Mouse (Mus musculus) kidney, adult 2 months (tissue): ENCODE measurements around the gene Zbtb6. TPM values are rescaled to one million over a fixed set of nuclear protein-coding genes. Genes with fewer than 3 reads are reported as not detected.
A peak's percentile ranks its signal among the peaks of the same experiment; 100 is the strongest.

Experiments
- DNase-seq: peaks from one replicate; pipeline ENCODE4 v3.0.0; 2021
- H3K27ac ChIP-seq: fragments of 200-500 bp; 2 replicates; pipeline ENCODE4 v1.5.1; 2012; ENCODE audit warnings: low read depth, low read length, control low read depth, inconsistent platforms; ENCODE audit not compliant: insufficient read depth
- H3K27me3 ChIP-seq: fragments of 200-500 bp; replicated peaks from 2 replicates; pipeline ENCODE4 v1.6.1; 2012; ENCODE audit warnings: mild to moderate bottlenecking, moderate library complexity, low read length, inconsistent platforms; ENCODE audit not compliant: control insufficient read depth, insufficient read depth
- H3K36me3 ChIP-seq: fragments of 200-500 bp; 2 replicates; pipeline ENCODE4 v1.6.1; 2012; ENCODE audit warnings: mild to moderate bottlenecking, moderate library complexity, low read length, inconsistent platforms; ENCODE audit not compliant: control insufficient read depth, insufficient read depth
- H3K4me1 ChIP-seq: fragments of 200-500 bp; 2 replicates; pipeline ENCODE4 v1.6.1; 2011; ENCODE audit warnings: low read length; ENCODE audit not compliant: control insufficient read depth, insufficient read depth
- H3K4me3 ChIP-seq: fragments of 200-500 bp; 2 replicates; pipeline ENCODE4 v1.5.1; 2011; ENCODE audit warnings: mild to moderate bottlenecking, low read depth, low read length, control low read depth; ENCODE audit not compliant: insufficient read depth
- CTCF ChIP-seq: fragments of 200-500 bp; conservative IDR thresholded peaks from 2 replicates; pipeline ENCODE4 v1.5.1; 2011; ENCODE audit warnings: low read depth, mild to moderate bottlenecking, control low read depth, low read length, moderate library complexity, mixed read lengths; ENCODE audit not compliant: insufficient read depth, insufficient read length
- POLR2A ChIP-seq: fragments of 200-500 bp; IDR thresholded peaks from one replicate; pipeline ENCODE4 v1.6.1; 2011; ENCODE audit warnings: low read depth, low read length, control low read depth
- WGBS: fragments of 180-500 bp; shearing (Covaris S2); methylation state at CpG from one replicate; pipeline ENCODE4 v1.1.7; 2018; 5-methylcytosine and 5-hydroxymethylcytosine counted together
- polyA plus RNA-seq: library from polyadenylated mRNA; depleted of rRNA; stranded (reverse); fragments of >200 nt; gene quantifications from 2 replicates; pipeline ENCODE4 v1.2.3, GENCODE M21; 2012

Zbtb6 gene
- polyA plus RNA-seq, 1 experiment: 2.3 TPM

GRCm38 (mm10) chr2:37466266-37466665 lies 23.3 kb upstream of the Zbtb6 start:
- H3K4me3 ChIP-seq: no peak overlapping the region
- H3K4me1 ChIP-seq: no peaks in the 10 kb centered on the region
- no peak for DNase-seq
- TF ChIP-seq POLR2A: no peak
- no peak for TF ChIP-seq CTCF
- no peak overlapping the region for H3K27ac ChIP-seq
- H3K27me3 ChIP-seq: no peaks in the 10 kb centered on the region
- 98% methylated on average over 4 of the region's 4 CpGs for WGBS
- peaks cover 2% of the 10 kb centered on the region for H3K36me3 ChIP-seq

GRCm38 (mm10) chr2:37460707-37461106 lies 17.7 kb upstream of the Zbtb6 start:
- DNase-seq: no peak
- WGBS: 97% methylated on average over 4 of the region's 4 CpGs
- no peaks in the 10 kb centered on the region for H3K27me3 ChIP-seq

GRCm38 (mm10) chr2:37452376-37452760 lies 9.4 kb upstream of the Zbtb6 start:
- Histone ChIP-seq H3K4me1 (peaks cover 7% of the 10 kb centered on the region), H3K36me3 (no peaks in the 10 kb centered on the region), H3K27me3 (no peaks in the 10 kb centered on the region), H3K4me3 (peak overlapping the region; percentile 58), H3K27ac (no peak overlapping the region)
- DNase-seq: no peak
- under 1% methylated on average over 22 of the region's 24 CpGs for WGBS
- TF ChIP-seq CTCF: no peak
- no peak for TF ChIP-seq POLR2A

More at GRCm38 (mm10) chr2:37460707-37461106, 17.7 kb upstream of the Zbtb6 start:
- no peaks in the 10 kb centered on the region for H3K4me1 ChIP-seq
- TF ChIP-seq CTCF (no peak), POLR2A (no peak)
- H3K4me3 ChIP-seq: no peak overlapping the region
- no peaks in the 10 kb centered on the region for H3K36me3 ChIP-seq
- no peak overlapping the region for H3K27ac ChIP-seq

GRCm38 (mm10) chr2:37451667-37452375 lies 8.8 kb upstream of the Zbtb6 start:
- WGBS: 7% methylated on average over 38 of the region's 44 CpGs

GRCm38 (mm10) chr2:37431609-37432008 lies 11.4 kb downstream of the Zbtb6 start:
- peaks cover 5% of the 10 kb centered on the region; the same call in 1 of the 2 replicates for H3K4me1 ChIP-seq
- TF ChIP-seq CTCF: no peak
- no peak for TF ChIP-seq POLR2A
- H3K4me3 ChIP-seq: peak overlapping the region; percentile 80
- no peaks in the 10 kb centered on the region for H3K27me3 ChIP-seq
- DNase-seq: no peak
- H3K27ac ChIP-seq: 0 out of 2 replicates have a peak overlapping the region, but pooled peaks have one; percentile 16
- H3K36me3 ChIP-seq: no peaks in the 10 kb centered on the region
- WGBS: 21% methylated on average over 7 of the region's 7 CpGs

More at GRCm38 (mm10) chr2:37451667-37452375, 8.8 kb upstream of the Zbtb6 start:
- no peak for TF ChIP-seq CTCF
- peak; percentile 70 for TF ChIP-seq POLR2A
- H3K36me3 ChIP-seq: no peaks in the 10 kb centered on the region
- H3K4me1 ChIP-seq: peaks cover 7% of the 10 kb centered on the region
- no peaks in the 10 kb centered on the region for H3K27me3 ChIP-seq
- DNase-seq: peak; percentile 96
- peak overlapping the region; percentile 58 for H3K4me3 ChIP-seq
- H3K27ac ChIP-seq: no peak overlapping the region

GRCm38 (mm10) chr2:37430593-37431464 lies 12.1 kb downstream of the Zbtb6 start:
- DNase-seq: peak; percentile 94
- Histone ChIP-seq H3K4me3 (peak overlapping the region; percentile 80), H3K36me3 (no peaks in the 10 kb centered on the region), H3K27me3 (no peaks in the 10 kb centered on the region), H3K4me1 (peaks cover 5% of the 10 kb centered on the region; the same call in 1 of the 2 replicates), H3K27ac (peak overlapping the region; percentile 78)
- TF ChIP-seq CTCF (no peak), POLR2A (peak; percentile 44)
- WGBS: under 1% methylated on average over 38 of the region's 38 CpGs

GRCm38 (mm10) chr2:37423671-37424070 lies 19.3 kb downstream of the Zbtb6 start:
- Histone ChIP-seq H3K36me3 (no peaks in the 10 kb centered on the region), H3K4me3 (no peak overlapping the region), H3K4me1 (0 out of 2 replicates have a peak, but pooled peaks cover 2% of the 10 kb centered on the region), H3K27ac (no peak overlapping the region), H3K27me3 (no peaks in the 10 kb centered on the region)
- WGBS: 41% methylated on average over 3 of the region's 3 CpGs
- TF ChIP-seq POLR2A: no peak
- TF ChIP-seq CTCF: no peak
- DNase-seq: no peak
